Mouse (Mus musculus): ENCODE data around the gene Fam89b.

Gene Fam89b

DNA sequence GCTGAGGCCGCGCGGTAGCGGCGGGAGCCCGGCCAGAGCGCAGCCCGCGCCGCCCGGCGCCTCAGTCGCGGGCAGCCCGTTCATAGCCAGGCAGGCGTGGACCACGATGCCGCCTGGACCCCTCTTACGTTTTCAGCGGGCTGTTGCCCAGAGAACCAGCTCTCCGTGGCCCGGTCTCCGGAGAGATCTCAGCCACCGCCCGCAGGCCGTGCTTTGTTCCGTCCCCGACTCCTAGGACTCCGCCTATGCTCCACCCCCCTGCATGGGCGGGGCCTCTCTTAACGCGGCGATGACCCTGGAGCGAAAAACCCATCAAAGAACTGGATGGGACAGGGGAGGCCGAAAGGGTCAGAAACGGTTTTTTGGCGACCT, at the start of gene Fam89b:
Gene Fam89b (minus strand): TSS at position 210 of the 372 bp plus-strand sequence.
- peak; percentile 92 for DNase-seq (ENCODE audit: low read depth, low spot score)

GRCm38 (mm10) chr19:5778312-5778711, 48.9 kb upstream of the Fam89b start:
- peak; percentile 61 for DNase-seq (ENCODE audit: low read depth, low spot score)

DNA sequence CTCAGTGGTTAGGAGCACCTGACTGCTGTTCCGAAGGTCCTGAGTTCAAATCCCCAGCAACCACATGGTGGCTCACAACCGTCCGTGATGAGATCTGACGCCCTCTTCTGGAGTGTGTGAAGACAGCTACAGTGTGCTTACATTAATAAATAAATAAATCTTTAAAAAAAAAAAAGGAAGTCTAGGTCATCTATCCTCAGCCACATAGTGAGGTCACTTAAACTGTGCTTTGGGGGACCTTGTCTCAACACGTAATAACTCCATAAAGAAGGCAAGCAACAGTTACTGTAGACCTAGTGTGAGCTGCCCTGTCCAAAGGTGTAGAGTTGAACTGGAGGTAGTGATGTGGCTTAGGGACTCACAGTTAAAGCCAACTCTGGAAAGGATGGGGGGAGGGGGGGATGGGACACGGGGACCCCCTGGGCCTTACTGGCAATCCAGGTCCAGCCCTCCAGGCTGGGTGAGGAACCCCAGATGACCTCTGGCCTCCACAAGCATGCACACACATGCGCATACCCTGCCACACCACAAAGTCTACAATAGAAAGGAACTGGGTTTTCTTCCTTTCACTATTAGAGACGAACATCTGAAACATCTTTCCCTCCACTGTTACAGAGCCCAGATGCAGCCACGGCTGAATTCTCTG, 48.1 kb upstream of the Fam89b start:
- no peak for DNase-seq (ENCODE audit: low read depth, low spot score)

DNA sequence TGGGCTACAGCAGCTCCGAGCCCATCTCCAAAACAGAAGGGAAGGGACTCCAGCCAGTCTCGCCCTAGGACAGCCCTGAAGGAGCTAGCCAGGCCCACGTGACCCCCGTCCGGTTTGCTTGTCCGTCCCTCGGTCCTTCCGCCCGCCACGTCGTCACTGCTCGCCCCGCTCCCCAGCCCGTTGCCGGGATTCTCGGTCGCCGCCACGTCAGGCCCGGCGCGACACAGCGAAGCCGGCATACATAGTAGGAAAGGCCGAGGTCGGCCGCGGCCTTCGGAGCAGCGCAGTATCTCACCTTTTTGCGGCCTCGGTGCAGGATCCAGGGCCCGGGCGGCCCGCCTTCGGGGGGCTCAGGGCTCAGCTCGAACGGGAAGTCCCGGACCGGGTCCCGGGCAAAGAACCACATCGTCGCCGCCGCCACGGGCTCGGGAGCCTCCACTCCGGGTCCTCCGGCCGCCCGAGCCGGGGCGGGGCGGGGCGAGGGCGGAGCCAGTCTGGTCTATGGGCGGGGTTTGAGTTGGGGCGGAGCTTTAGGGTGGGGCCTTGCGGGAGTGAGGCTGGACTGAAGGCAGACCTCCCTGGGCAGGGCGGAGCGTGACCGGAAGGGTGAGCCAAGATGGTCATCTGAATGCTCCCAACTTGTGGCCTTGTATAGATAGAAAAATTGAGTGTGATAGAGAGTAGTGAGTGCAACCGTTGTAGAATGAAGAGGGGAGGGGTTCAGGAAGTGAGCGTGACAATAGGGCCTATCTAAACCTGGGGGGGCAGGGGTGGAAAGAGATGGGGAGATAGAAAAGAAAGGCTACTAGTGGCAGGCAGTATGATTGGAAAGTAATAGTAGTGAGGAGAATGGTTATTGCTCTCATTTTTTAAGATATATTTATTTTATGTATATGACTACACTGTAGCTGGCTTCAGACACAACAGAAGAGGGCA, 41.7 kb upstream of the Fam89b start, which contains the start of gene Scyl1:
Gene Scyl1 (minus strand): TSS at position 495 of the 936 bp plus-strand sequence.
- peak; percentile 85 for DNase-seq (ENCODE audit: low read depth, low spot score)

DNA sequence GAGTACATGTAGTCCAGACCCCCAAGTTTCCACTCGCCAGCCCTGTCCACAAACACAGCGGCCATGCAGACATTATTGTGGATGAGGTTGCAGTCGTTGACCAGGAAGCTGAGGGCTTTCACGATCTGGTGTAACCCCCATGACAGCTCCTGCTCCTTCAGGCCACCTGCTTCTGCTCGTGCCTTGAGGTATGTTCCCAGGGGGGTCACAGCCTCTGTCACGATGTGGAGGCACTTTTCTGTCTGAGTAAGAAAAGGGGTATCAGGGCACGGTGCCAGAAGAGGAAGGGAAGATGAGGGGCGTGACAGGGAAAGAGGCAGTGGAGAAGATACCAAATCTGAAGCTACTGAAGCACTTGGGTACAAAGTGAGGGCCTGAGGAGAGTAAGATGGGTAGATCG, 40.9 kb upstream of the Fam89b start:
- no peak for DNase-seq (ENCODE audit: low read depth, low spot score)

- DNase-seq (ENCODE audit: low read depth, low spot score), result no peak
Observed at GRCm38 (mm10) chr19:5767271-5767670, 37.8 kb upstream of the Fam89b start.

DNA sequence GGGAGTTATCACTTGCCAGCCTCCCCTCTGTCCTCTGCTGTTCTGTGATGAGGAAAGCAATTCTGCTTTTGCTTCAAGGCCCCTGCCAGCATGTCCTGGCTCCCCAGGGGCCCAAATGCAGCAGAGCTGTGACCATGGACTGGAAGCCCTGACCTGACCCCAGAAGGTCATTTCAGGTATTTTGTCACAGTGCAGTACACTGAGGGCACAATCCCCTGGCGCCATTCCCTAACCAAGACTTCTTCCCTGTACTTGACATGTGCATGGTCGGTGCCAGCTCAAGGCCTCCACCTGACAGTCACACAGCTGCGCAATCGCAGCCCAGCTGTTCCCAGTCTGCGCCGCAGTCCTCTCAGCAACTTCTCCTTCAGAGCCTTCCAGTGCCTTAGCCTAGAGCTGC, 33.7 kb upstream of the Fam89b start:
- no peak for DNase-seq (ENCODE audit: low read depth, low spot score)

DNA sequence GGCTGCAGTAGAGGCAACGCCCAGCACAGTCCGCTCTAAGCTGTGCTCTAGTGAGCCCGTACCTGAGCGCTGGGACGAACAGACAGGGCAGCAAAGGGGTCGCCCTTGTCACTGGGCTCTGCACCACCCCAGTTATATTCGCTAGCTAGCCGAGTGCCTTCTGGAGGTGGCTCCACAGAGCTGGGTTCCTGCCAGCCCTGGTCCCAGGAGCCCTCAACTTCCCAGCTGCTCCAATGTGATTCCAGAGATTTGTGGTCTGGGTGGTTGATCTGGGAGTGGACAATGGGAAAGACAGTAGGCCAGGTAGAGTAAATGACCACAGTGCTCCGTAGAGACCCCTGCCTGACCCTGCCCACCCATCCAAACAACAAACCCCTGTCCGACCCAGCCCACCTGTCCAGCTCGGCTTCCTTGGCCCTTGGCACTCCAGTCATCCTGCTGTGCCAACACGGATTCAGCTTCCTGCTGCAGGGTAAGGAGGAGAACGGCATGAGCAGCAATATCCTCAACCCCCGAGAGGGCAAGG, 29.5 kb upstream of the Fam89b start:
- no peak for DNase-seq (ENCODE audit: low read depth, low spot score)

DNA sequence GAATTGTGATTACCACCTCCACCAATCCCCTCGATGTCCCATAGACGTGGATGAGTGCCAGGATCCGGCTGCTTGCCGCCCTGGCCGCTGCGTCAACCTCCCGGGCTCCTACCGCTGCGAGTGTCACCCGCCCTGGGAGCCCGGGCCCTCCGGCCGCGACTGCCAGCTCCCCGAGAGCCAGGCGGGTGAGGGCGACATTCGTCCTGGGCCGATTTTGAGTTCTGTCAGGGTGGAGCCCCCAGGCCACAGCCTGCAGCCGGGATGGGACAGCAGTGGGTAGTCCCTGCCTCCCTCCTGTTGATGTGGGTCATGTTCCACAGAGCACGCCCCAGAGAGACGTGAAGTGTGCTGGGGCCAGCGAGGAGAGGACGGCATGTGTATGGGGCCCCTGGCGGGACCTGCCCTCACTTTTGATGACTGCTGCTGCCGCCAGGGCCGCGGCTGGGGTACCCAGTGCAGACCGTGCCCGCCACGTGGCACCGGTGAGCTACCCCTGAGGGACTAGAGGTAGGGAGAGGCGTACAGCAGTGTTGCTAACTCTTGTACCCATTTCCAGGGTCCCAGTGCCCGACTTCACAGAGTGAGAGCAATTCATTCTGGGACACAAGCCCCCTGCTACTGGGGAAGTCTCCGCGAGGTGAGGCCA, 27.7 kb upstream of the Fam89b start:
- peak; percentile 35 for DNase-seq (ENCODE audit: low read depth, low spot score)

DNA sequence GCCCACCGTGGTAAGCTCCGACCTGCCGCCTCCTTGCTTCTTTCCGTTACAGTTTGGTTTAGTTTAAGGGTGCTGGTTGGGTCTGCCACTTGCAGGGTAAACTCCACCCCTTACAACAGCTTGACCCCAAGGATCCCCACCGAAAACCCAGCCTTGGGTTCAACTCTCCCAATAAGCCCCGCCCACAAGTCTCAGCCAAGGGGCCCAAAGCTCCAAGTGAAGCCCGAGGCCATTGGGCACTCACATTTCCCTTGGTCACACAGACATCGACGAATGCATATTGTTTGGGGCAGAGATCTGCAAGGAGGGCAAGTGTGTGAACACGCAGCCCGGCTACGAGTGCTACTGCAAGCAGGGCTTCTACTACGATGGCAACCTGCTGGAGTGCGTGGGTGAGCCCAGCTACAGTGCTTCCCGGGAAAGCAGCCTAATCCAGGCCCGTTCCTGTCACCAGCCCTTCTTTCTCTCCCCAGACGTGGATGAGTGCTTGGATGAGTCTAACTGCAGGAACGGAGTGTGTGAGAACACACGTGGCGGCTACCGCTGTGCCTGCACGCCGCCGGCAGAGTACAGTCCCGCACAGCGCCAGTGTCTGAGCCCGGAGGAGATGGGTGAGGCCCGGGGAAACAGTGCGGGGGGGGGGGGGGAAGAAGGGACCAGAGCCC, 27.0 kb upstream of the Fam89b start:
- DNase-seq (ENCODE audit: low read depth, low spot score), result peak; percentile 47

- peak; percentile 63 for DNase-seq (ENCODE audit: low read depth, low spot score)
Observed at GRCm38 (mm10) chr19:5751742-5752141, 22.3 kb upstream of the Fam89b start.

DNA sequence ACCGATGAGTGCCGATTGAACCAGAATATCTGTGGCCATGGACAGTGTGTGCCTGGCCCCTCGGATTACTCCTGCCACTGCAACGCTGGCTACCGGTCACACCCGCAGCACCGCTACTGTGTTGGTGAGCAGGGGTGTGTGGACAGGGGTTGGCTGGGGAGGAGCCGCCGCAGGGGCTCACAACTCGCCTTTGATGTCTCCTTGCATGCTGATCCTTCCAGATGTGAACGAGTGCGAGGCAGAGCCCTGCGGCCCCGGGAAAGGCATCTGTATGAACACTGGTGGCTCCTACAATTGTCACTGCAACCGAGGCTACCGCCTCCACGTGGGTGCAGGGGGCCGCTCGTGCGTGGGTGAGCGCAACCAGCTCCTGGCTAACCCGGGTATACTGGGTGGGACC, 21.5 kb upstream of the Fam89b start:
- DNase-seq (ENCODE audit: low read depth, low spot score), result peak; percentile 59

DNA sequence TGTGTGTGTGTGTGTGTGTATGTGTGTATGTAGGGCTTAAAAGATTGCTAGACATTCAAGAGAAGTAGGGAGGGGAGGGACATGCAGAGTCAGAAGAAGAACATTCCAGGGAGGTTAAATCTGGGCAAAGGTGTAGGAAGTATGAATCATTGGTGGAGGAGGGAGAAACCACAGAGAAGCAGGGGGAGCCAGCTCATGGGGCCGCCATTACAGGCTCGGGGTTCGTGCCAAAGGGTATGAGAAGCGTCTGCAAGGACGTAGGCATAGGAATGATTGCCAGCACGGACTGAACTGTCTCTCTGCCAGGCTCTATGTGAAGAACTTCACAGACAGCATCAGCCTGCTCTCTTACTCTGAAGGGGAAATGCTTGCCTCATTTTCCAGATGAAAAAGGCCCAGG, 20.0 kb upstream of the Fam89b start:
- no peak for DNase-seq (ENCODE audit: low read depth, low spot score)

DNA sequence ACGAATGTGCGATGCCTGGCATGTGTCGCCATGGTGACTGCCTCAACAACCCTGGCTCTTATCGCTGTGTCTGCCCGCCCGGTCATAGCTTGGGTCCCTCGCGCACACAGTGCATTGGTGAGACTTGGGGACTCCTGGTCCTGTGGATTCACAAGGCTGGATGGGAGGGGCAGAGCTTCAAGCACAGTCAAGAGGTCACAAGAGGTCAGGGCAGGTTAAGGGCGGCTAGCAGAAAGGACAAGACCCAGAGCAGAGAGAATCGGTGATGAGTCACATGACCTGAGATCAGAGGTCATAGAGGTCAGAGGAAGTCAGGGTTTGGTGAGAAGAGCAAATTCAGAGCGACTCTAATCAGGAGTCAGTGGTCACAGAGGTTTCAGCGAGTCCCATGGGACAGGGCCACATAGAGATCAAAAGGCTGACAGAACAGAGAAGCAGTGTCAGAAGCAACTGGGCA, 17.5 kb upstream of the Fam89b start:
- peak; percentile 61 for DNase-seq (ENCODE audit: low read depth, low spot score)

DNA sequence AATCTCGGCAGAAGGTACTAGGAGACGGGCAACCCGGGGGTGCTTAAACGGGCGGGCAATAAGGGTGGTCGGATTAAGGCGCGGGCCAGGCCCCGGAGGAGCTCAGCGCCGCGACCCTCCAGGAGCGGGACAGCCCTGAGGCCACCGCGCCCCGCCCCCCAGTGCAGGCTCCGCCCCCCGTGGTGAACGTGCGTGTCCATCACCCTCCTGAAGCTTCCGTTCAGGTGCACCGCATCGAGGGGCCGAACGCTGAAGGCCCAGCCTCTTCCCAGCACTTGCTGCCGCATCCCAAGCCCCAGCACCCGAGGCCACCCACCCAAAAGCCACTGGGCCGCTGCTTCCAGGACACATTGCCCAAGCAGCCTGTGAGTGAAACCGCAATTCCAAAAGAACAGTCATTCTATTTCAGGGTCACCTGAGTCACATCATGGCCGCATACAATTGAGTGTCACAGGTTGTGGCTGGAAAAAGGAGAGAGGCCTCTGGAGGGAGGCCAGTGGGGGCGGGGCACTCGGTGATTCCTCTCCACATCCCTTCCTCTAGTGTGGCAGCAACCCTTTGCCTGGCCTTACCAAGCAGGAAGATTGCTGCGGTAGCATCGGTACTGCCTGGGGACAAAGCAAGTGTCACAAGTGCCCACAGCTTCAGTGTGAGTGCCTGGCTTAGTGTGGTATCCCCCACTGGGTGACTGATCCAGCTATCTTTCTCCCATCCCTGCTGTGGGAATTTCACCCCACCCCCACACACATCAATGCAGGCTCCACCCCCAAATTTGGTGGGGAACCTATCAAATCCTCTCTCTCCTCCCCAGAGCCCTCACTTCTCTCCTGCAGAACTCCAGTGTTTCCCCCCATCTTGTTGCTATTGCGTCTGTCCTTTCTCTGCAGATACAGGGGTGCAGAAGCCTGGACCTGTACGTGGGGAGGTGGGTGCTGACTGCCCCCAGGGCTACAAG, 16.6 kb upstream of the Fam89b start:
- DNase-seq (ENCODE audit: low read depth, low spot score), result peak; percentile 62

GRCm38 (mm10) chr19:5743576-5743975, 14.1 kb upstream of the Fam89b start:
- DNase-seq (ENCODE audit: low read depth, low spot score), result no peak

DNA sequence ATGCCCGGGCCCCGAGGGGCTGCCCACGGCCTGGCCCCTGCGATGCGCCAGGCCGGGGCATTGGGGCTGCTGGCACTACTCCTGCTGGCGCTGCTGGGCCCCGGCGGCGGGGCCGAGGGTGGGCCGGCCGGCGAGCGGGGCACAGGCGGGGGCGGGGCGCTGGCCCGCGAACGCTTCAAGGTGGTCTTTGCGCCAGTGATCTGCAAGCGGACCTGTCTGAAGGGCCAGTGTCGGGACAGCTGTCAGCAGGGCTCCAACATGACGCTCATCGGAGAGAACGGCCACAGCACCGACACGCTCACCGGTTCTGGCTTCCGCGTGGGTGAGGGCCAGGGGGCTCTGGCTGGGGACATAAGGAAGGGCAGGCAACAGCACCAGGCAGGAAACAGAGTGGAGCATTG, 12.8 kb upstream of the Fam89b start:
- DNase-seq (ENCODE audit: low read depth, low spot score), result no peak

GRCm38 (mm10) chr19:5741641-5742240, 12.3 kb upstream of the Fam89b start:
- peak; percentile 53 for DNase-seq (ENCODE audit: low read depth, low spot score)

DNA sequence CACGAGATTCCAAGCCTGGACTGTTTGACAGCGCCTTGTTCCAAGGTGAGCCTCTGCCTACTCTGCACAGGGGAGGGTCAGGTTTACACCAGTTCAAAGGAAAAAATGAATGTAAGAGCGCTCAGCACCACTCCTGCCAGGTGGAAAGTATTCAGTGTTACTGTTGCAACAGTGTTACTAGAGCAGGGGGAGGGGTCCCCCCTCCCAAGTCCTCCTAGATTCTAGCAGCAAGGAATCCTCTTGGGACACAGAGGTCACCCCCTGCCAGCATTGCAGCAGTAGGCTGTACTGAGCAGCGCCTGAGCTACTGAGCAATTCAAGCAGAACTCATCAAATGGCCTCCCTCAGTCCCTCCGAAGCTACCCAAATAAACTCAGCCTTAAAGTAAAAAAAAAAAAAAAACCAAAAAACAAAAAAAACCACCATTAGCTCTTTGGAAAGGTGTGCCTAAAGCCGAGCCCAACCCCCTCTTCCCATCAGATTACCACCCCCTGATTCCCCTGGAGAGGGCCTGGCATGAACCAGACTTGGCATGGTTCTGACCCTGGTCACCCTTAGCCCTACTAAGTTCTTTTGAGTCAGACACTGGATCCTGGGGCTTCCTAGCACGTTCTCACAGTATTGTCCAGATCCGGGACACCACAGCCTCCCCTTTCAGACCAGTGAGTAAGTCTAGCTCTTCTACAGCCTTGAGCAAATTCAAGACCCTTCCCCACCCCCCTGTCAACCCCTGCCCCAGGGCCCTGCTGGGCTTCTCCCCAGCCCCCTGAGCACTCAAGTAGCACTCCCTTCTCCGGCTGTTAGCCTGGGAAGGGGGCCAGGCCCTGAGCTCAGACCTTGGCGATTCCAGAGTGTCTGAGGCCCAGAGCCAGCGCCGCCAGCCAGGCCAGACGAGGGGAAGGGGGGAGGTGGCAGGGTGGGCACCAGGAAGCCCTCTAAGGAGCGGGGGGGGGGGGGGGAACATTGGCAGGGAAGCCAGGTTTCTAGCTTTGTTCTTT, 11.2 kb upstream of the Fam89b start, which contains the start of gene Ltbp3:
Gene Ltbp3 (plus strand): TSS at position 585 of the 998 bp plus-strand sequence.
- no peak for DNase-seq (ENCODE audit: low read depth, low spot score)
